Mouse (Mus musculus) bone marrow macrophage, adult 2 months (primary cell): ENCODE results near the gene Nemp1.

Experiments
- CTCF ChIP-seq: IDR thresholded peaks from 2 replicates; pipeline ENCODE4 v1.5.1; 2012; ENCODE audit warnings: low read depth, mild to moderate bottlenecking, low read length, moderate library complexity
- POLR2A ChIP-seq: IDR thresholded peaks from 2 replicates; pipeline ENCODE4 v1.6.1; 2012; ENCODE audit warnings: mild to moderate bottlenecking, low read depth, low read length, borderline replicate concordance

- TF ChIP-seq CTCF (no peak), POLR2A (no peak)
Observed at GRCm38 (mm10) chr10:127725136-127725535, 58.4 kb downstream of the Nemp1 start.
